Mouse (Mus musculus) ES-E14 (cell line): ENCODE results near the gene Gm10282. TPM values are rescaled to one million over a fixed set of nuclear protein-coding genes. Genes with fewer than 3 reads are reported as not detected.
A peak's percentile ranks its signal among the peaks of the same experiment; 100 is the strongest.

ENCODE experiments used
- DNase-seq: peaks from one replicate; pipeline ENCODE4 v3.0.0-alpha.2; 2013; ENCODE audit warnings: low read depth, low spot score
- H3K27ac ChIP-seq: 2 replicates; pipeline ENCODE4 v1.5.1; 2012; ENCODE audit warnings: low read depth, mild to moderate bottlenecking, low read length, moderate library complexity, mixed read lengths; ENCODE audit not compliant: poor library complexity, insufficient read depth, severe bottlenecking
- H3K36me3 ChIP-seq: 2 replicates; pipeline ENCODE4 v1.6.1; 2012; ENCODE audit warnings: mild to moderate bottlenecking, low read length, moderate library complexity, mixed read lengths; ENCODE audit not compliant: control insufficient read depth, poor library complexity, insufficient read depth, severe bottlenecking
- H3K4me1 ChIP-seq, 2 experiments: fragments of 150-350 bp in 1 of 2; sonication (generic) in 1 of 2; 2 replicates each; pipeline ENCODE4 v1.6.1; 2012; ENCODE audit warnings: low read length in 2 of 2, mild to moderate bottlenecking in 1 of 2, mixed read lengths in 1 of 2; ENCODE audit not compliant: control insufficient read depth in 2 of 2, insufficient read depth in 2 of 2, poor library complexity in 1 of 2
- H3K4me3 ChIP-seq, 2 experiments: fragments of 150-350 bp in 1 of 2; sonication (generic) in 1 of 2; 2 replicates each; pipeline ENCODE4 v1.5.1; 2012; ENCODE audit warnings: low read length in 2 of 2, low read depth in 1 of 2, mild to moderate bottlenecking in 1 of 2, mixed read lengths in 1 of 2; ENCODE audit not compliant: insufficient read depth in 1 of 2, poor library complexity in 1 of 2, severe bottlenecking in 1 of 2
- H3K9ac ChIP-seq: 2 replicates; pipeline ENCODE4 v1.6.1; 2012; ENCODE audit warnings: low read depth, mild to moderate bottlenecking, low read length, mixed read lengths; ENCODE audit not compliant: poor library complexity, insufficient read depth, severe bottlenecking
- H3K9me3 ChIP-seq: fragments of 150-350 bp; sonication (generic); 2 replicates; pipeline ENCODE4 v1.6.1; 2012; ENCODE audit warnings: low read depth, mild to moderate bottlenecking, low read length; ENCODE audit not compliant: control insufficient read depth, insufficient read depth
- CHD2 ChIP-seq: IDR thresholded peaks from 2 replicates; pipeline ENCODE4 v1.6.1; 2014; ENCODE audit warnings: mild to moderate bottlenecking, low read depth, low read length, inconsistent platforms
- HCFC1 ChIP-seq: IDR thresholded peaks from 2 replicates; pipeline ENCODE4 v1.6.1; 2012; ENCODE audit warnings: low read length, inconsistent platforms, borderline replicate concordance; ENCODE audit not compliant: insufficient read depth
- MAFK ChIP-seq: IDR thresholded peaks from 2 replicates; pipeline ENCODE4 v1.6.1; 2014; ENCODE audit warnings: mild to moderate bottlenecking, low read depth, low read length, inconsistent platforms; ENCODE audit not compliant: insufficient read depth
- ZC3H11A ChIP-seq: IDR thresholded peaks from 2 replicates; pipeline ENCODE4 v1.6.1; 2012; ENCODE audit warnings: low read depth, mild to moderate bottlenecking, inconsistent platforms, low read length, borderline replicate concordance
- ZNF384 ChIP-seq: IDR thresholded peaks from 2 replicates; pipeline ENCODE4 v1.6.1; 2012; ENCODE audit warnings: low read depth, low read length, inconsistent platforms
- in situ Hi-C, 2 experiments: fragments of 600-800 bp; cut with MboI; formaldehyde crosslinking; loops; one replicate each; pipeline ENCODE4 v1.15.1; 2025; ENCODE audit warnings: low sequenced_read_pairs in 2 of 2, inconsistent platforms in 1 of 2; ENCODE audit not compliant: unreplicated experiment in 2 of 2
- total RNA-seq: library from RNA; depleted of rRNA; stranded (reverse); fragments of 300-350 nt; gene quantifications from 2 replicates; pipeline ENCODE4 v1.2.3, GENCODE M21; 2012

The Gm10282 gene
- total RNA-seq, 1 experiment = 21.2 TPM

GRCm38 (mm10) chr8:72351405-72352005, 46.4 kb upstream of the Gm10282 start:
- DNase-seq = no peak
- Histone ChIP-seq H3K9me3 (no peaks in the 10 kb centered on the region), H3K4me1 (peaks cover 17 to 18% of the 10 kb centered on the region in 2 experiments), H3K4me3 (no peak overlapping the region), H3K9ac (no peak overlapping the region), H3K36me3 (peaks cover 6% of the 10 kb centered on the region; the same call in 1 of the 2 replicates), H3K27ac (no peak overlapping the region)
- no peak for TF ChIP-seq HCFC1
- no peak for TF ChIP-seq ZC3H11A
- TF ChIP-seq ZNF384 = no peak
- no peak for TF ChIP-seq MAFK
- no peak for TF ChIP-seq CHD2
- in situ Hi-C loops = no loop called here

GRCm38 (mm10) chr8:72350727-72351126, 45.7 kb upstream of the Gm10282 start:
- Histone ChIP-seq H3K36me3 (peaks cover 4% of the 10 kb centered on the region; the same call in 1 of the 2 replicates), H3K9ac (no peak overlapping the region), H3K4me1 (peaks cover 17 to 18% of the 10 kb centered on the region in 2 experiments), H3K27ac (no peak overlapping the region), H3K9me3 (no peaks in the 10 kb centered on the region), H3K4me3 (no peak overlapping the region)
- in situ Hi-C loops = no loop called here
- no peak for DNase-seq
- TF ChIP-seq ZNF384 = peak; percentile 83; the same call in 1 of the 2 replicates
- no peak for TF ChIP-seq ZC3H11A
- TF ChIP-seq CHD2 = no peak

GRCm38 (mm10) chr8:72349838-72350237, 44.8 kb upstream of the Gm10282 start:
- Histone ChIP-seq H3K27ac (no peak overlapping the region), H3K4me3 (no peak overlapping the region), H3K36me3 (peaks cover 8% of the 10 kb centered on the region; the same call in 1 of the 2 replicates), H3K4me1 (peaks cover 13 to 18% of the 10 kb centered on the region in 2 experiments), H3K9me3 (no peaks in the 10 kb centered on the region), H3K9ac (no peak overlapping the region)
- TF ChIP-seq CHD2 (no peak), ZC3H11A (no peak), ZNF384 (peak; percentile 50; the same call in 1 of the 2 replicates), MAFK (no peak), HCFC1 (no peak)
- in situ Hi-C loops = no loop called here
- no peak for DNase-seq

GRCm38 (mm10) chr8:72348956-72349355, 43.9 kb upstream of the Gm10282 start:
- H3K9me3 ChIP-seq = no peaks in the 10 kb centered on the region
- peaks cover 8 to 14% of the 10 kb centered on the region in 2 experiments; a peak in 3 of 4 replicates for H3K4me1 ChIP-seq
- H3K9ac ChIP-seq = no peak overlapping the region
- in situ Hi-C loops = no loop called here
- no peak overlapping the region for H3K4me3 ChIP-seq
- no peak overlapping the region for H3K27ac ChIP-seq
- DNase-seq = no peak
- peaks cover 8% of the 10 kb centered on the region; the same call in 1 of the 2 replicates for H3K36me3 ChIP-seq
- TF ChIP-seq ZNF384 (no peak), MAFK (no peak), HCFC1 (no peak)
